Mouse (Mus musculus) regulatory T cell (primary cell): ENCODE measurements around the gene Gm28434.

Experiments
- in situ Hi-C: fragments of 300-600 bp; cut with MboI, MseI; formaldehyde crosslinking; loops from one replicate; pipeline ENCODE4 v1.15.1; 2025; ENCODE audit warnings: high pct_unique_total_duplicates

Gm28434 gene

GRCm38 (mm10) chr5:87969201-87969600, at the start of gene Gm28434, which contains the start of gene 2310003L06Rik:
Gm28434 (plus strand) TSS chr5:87969517.
2310003L06Rik (plus strand) TSS chr5:87969459.
- in situ Hi-C loops: no loop called here

- in situ Hi-C loops: no loop called here
Observed at GRCm38 (mm10) chr5:87925372-87925771, 43.9 kb upstream of the Gm28434 start, which contains the start of gene Csn3. Csn3 (plus strand) TSS chr5:87925579.

- in situ Hi-C loops: no loop called here
Observed at GRCm38 (mm10) chr5:87931603-87932002, 37.7 kb upstream of the Gm28434 start.

DNA sequence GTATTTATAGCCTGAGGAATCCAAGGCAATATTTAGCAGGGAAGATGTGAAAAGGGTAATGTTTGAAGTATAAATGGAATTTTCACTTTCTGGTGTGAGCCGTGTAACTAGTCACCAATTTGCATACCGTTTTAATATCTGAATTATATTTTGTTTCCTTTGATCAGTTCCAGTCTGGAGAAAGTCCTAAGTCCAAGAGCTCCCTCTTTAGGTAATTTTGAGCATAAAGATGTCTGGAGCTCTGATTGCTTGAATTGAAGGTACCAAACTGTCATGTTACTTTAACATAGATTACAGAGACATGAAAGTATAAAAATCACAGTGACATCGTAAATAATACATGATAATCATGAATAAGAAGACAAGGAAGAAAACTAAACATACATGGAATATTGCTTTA, 28.6 kb upstream of the Gm28434 start:
- in situ Hi-C loops: no loop called here

- in situ Hi-C loops: no loop called here
Observed at GRCm38 (mm10) chr5:87942515-87942914, 26.8 kb upstream of the Gm28434 start.

GRCm38 (mm10) chr5:87951836-87952235, 17.5 kb upstream of the Gm28434 start:
- in situ Hi-C loops: no loop called here

DNA sequence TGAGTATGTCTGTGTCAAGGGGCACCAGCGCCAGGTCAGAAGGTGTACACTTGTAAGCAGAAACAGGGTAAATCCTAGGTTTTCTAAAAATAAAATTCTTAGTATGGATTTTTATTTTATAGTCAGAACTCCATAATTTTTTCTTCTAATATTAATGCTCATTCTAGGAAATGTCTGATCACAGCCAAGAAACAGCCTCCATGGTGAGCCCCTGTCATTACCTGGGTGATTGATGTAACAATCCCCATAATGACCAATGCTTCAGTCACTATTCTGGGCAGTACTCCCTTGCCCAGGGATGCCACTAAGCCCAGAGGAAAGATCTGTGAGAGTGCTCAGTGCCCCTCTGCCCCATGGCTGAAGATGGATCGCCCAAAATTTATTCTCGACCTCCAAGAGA, 9.8 kb downstream of the Gm28434 start, which contains the start of gene Cabs1:
Cabs1 (plus strand) TSS at position 301 of the 400 bp plus-strand sequence.
- in situ Hi-C loops: no loop called here

GRCm38 (mm10) chr5:87982468-87983214, 13.3 kb downstream of the Gm28434 start:
- in situ Hi-C loops: no loop called here

DNA sequence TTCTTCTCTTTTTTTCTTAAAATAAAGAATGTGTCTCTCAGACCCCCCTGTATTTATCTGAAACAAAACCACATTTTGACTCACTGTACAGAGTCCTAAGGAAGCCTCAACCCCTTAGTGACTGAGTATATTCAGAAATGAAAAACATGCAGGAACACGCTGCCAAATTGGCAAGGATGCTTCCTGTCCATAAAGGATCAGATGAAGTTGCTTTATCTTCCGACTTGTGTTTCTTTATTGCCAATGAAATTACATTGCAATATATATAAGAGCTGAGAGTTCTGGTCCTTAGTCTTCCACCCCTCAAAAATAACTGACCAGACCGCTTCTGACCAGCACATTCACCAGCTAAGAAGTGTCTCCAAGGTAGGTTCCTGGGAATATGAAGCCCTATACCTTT, 32.9 kb downstream of the Gm28434 start, which contains the start of gene Smr3a:
Smr3a (plus strand) TSS at position 301 of the 400 bp plus-strand sequence.
- in situ Hi-C loops: no loop called here

GRCm38 (mm10) chr5:88005241-88005640, 35.9 kb downstream of the Gm28434 start:
- in situ Hi-C loops: no loop called here
